Mouse (Mus musculus): Measurements from ENCODE around the gene Ctnna2.

Ctnna2 gene

GRCm38 (mm10) chr6:77109095-77109945 lies 870.2 kb downstream of the Ctnna2 start:
- no peak for DNase-seq

GRCm38 (mm10) chr6:77101047-77101446 lies 878.5 kb downstream of the Ctnna2 start:
- no peak for DNase-seq

- no peak for DNase-seq
Observed at GRCm38 (mm10) chr6:77098540-77098939, 881.0 kb downstream of the Ctnna2 start.

DNA sequence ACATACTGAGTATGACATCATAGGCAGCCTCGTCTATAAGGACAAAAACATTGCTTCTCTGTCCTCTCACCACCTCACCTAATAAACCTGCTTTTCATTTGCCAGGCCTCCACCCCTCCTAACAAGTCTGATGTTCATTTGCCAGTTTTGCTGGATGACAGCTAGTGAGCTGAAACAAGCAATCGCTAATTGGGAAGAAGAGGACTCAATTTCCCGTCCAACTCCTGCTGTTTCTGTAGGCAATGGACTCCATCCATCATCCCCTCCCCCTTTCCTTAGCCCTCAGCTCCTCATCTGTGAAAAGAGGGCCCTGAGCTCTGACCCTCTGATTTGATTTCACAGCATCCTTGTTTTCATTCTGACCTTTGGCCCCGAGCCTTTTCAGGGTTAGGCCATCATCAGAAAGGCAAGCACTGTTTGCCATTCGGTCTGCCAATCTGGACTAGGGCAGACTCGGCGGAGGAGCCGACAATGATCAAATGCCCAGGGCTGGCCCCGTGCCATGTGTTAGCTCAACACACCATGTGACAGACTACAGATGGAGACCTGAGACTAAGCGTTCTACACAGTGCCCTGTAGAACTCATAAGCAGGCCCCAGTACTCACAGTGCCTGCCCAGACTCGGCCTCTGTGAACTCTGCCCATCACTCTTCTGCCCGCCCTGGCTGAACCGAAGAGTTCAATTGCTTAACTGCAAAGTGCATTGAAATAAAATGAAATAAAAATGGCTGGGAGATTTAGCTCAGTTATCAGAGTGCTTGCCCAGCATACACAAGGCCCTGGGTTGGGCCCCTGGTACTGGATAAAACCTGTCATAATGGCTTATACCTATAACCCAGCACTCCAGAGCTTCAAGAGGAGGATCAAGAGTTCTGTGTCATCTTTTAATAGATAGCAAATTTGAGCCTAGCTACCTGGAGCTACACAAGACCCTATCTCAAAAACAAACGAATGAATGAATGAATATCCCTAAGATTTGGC lies 903.8 kb downstream of the Ctnna2 start:
- DNase-seq, result no peak

GRCm38 (mm10) chr6:77069595-77069994 lies 909.9 kb downstream of the Ctnna2 start:
- no peak for DNase-seq

- DNase-seq, result no peak
Observed at GRCm38 (mm10) chr6:77050690-77051089, 928.8 kb downstream of the Ctnna2 start.

GRCm38 (mm10) chr6:77050193-77050592 lies 929.3 kb downstream of the Ctnna2 start:
- DNase-seq, result no peak

DNA sequence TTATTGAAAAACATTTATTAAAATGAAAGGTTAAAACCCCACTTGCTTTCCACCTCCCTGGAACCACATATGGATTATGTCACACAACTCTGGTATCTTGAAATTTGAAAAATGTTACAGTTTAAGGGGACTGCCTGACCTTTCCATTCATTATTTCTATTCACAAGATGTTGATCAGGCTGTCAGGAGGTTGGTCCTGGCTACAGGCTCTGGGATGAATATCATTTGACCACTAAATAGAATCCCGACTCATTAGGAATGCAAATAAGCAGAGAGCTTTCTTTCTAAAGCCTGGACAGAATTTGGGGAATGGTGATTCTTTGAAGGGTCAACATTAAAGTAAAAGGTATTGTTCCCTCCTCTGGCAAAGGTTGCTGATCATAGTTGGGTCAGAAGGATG lies 931.9 kb downstream of the Ctnna2 start:
- DNase-seq, result no peak

- no peak for DNase-seq
Observed at GRCm38 (mm10) chr6:77025066-77025465, 954.4 kb downstream of the Ctnna2 start.

DNA sequence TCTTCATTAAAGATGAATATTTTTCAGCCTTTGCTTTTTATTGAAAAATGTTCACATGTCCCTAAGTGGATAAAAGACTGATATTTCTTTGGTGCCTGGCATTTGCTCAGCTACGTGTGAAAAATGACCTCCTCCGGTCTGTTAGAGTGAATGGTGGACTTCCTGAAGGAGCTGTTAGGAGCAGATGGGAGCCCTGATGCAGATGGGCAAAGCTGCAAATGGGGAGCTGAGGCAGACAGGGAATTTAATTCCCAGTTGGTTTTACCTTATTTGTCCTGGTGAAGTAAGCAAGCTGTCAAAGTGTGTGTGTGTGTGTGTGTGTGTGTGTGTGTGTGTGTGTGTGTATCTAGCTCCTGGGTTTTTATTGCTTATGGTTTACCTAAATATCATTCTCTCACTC lies 966.3 kb downstream of the Ctnna2 start:
- no peak for DNase-seq

DNA sequence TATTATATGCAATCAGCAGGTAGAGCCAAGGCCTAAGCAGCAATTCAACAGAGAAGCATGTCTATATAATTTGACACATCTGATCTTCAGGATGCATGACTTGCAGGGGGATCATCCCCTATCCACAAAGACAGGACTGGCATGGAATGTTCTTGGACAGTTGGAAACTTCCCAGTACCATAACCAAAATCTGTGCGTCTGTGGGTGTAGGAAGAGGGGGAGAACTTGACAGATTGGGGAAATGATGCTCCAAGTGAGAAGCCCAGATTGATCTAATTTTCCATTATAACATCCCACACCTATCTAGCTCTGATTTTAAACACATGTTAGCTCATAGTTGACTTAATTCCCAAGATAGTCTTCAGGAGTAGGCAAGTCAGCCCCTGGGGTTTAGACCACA lies 968.5 kb downstream of the Ctnna2 start:
- DNase-seq, result no peak

DNA sequence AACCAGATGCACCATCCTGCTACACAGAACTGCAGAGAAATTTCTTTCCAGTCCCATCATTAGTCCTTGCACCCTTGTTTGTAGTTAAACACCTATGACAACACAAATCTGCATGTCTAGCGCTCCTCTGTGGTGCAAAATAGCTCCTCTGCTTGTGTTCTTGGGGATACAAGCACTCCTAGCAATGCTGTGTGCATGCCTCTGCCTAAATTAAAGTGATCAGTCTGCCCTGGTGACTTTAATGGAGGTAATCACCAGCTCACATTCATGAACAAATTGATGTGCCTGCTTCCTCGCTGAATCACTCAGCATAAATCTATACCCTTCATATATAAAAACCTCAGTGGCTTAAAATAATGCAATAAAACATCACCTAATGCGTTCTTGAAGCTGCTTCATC lies 987.4 kb downstream of the Ctnna2 start:
- no peak for DNase-seq

GRCm38 (mm10) chr6:76984773-76985172 lies 994.7 kb downstream of the Ctnna2 start:
- DNase-seq, result no peak

DNA sequence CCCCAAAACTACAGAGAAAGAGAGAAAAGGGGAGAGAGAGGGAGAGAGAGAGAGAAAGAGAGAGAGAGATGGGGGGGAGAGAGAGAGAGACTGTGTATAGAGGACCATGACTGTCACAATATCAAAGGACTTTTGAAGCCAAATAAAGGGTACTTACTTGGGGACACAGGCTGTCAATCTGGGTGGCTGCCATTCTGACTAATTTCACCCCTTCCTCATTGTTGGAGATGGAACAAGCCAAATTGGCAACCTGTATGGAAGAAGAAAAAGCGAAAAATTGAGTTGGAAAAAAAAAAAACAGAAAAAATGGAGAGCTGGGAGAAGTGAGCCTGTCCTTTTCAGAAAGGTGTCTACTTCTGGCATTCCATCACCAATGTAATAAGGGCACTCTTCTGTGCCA lies 997.8 kb downstream of the Ctnna2 start:
- DNase-seq, result no peak

DNA sequence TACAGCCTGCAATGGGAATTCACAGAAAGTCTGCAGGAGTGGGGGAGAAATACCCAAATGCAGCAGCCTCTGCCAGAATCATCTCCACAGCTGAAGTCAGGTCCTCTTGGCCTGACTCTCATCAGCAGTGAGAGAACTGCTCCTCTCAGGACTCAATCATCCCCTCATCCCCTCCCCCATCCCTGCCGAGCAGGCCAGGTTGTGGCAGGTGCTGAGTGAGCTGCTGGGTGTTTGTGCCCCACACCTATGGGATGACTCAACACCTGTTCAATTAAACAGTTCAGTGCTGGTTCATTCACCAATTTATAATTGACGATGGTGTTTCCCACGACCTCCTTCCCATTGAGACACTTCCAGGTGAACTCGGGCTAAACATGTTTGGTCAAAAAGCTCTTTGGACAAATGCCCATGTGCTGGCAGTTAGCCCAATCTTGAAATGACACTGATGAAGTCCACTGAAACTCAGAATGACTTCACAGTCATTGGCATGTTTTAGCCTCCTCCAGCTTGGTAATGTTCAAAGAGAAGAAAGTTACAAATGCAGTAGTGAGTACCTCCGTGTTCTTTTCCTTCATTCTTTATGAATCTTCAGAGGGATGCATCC lies 1000.1 kb downstream of the Ctnna2 start:
- DNase-seq, result no peak

DNA sequence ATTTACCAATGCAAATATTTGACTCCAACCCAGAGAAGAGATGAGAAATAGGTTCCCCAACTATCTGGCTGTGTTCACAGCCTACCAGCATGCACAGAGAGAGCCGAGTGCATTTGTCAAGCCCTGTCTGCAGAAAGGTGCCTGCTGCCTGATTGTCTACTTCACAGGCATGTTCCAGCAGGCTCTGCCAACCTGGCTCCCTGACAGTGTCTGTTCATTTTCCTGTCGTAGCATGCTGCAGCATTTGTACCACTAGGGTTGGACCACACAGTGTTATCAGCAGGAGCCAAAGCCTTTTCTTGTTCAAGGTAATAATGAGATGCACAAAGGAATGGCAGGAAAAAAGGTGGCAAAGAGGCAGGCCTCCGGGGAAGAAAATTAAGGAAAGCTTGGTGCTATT lies 1001.7 kb downstream of the Ctnna2 start:
- no peak for DNase-seq

DNA sequence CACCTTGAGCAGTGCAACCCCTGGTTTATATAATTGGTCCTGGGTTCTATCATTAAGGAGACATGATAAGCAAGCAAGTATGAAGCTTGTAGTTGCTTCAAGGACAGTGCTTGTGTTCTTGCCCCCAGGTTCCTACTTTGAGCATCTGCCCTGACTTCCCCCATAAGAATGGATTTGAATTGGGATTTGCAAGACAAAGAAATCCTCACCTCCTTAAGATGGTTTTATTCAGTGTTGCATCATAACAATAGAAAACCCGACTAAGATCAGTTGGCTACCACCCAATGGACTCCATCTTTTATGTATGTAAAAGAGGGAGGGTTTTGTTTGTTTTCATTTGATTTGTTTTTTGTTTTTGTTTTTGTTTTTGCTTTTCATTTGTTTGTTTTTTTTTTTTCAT lies 1005.2 kb downstream of the Ctnna2 start:
- no peak for DNase-seq

- no peak for DNase-seq
Observed at GRCm38 (mm10) chr6:76964998-76965432, 1014.5 kb downstream of the Ctnna2 start.

DNA sequence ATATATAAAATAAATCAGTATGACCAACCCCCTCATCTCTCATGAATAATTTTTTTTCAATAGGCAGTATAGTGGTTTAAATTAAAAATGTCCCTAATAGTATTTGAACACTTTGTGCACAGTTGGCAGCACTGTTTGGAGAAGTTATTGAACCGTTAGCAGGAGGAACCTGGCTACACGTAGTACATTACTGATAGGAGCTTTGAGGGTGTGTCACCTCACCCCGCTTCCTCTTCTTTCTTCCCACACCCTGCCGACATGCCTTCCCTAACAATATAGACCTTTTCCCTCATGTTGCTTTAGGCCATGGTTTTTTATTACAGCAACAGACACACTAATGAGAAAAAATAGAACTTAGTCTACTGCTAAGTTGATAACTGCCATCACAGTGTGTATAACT lies 1071.4 kb downstream of the Ctnna2 start:
- no peak for DNase-seq

- DNase-seq, result no peak
Observed at GRCm38 (mm10) chr6:76897156-76897555, 1082.3 kb downstream of the Ctnna2 start.
